Mouse (Mus musculus) embryonic facial prominence, embryonic 13.5 days (tissue): ENCODE data around the gene Tmem167b. TPM values are rescaled to one million over a fixed set of nuclear protein-coding genes. Genes with fewer than 3 reads are reported as not detected.

Experiments
- microRNA-seq: library from miRNA; unstranded; fragments of <30 nt; microRNA quantifications from one replicate; pipeline ENCODE4, GENCODE M21; 2016
- polyA plus RNA-seq: library from polyadenylated mRNA; unstranded; fragments of >200 nt; fragmentation: Nextera tagmentation; extraction: Ambion mirVana; gene quantifications from 2 replicates; pipeline ENCODE4 v1.2.1, GENCODE M21; 2015

Gene Tmem167b
- polyA plus RNA-seq, 1 experiment from 2014 or later, result 46.3 TPM

Small RNA genes within 50 kb of the gene (microRNA-seq; reads per million reads assigned to microRNA genes)
- not detected for gene Gm22860

Other genes with a start within 250 kb of the Tmem167b start
- gene Mybphl, start 197.6 kb downstream of the Tmem167b start, polyA plus RNA-seq, result not detected in 2 replicates
- gene Psrc1, start 178.6 kb downstream of the Tmem167b start, polyA plus RNA-seq, result 61.4 and 73.1 TPM in 2 replicates
- gene Celsr2, start 146.9 kb downstream of the Tmem167b start, polyA plus RNA-seq, result 9.8 and 11.5 TPM in 2 replicates
- 116 and 128 TPM in 2 replicates for gene Sars, start 117.3 kb downstream of the Tmem167b start, polyA plus RNA-seq
- gene 1700013F07Rik, start 28.3 kb downstream of the Tmem167b start, polyA plus RNA-seq, result not detected in 2 replicates
- 0.65 and 2.0 TPM in 2 replicates for gene 5330417C22Rik, start 25.9 kb downstream of the Tmem167b start, polyA plus RNA-seq
- gene Taf13, start 9.2 kb upstream of the Tmem167b start, polyA plus RNA-seq, result 43.3 and 53.2 TPM in 2 replicates
- 14.9 and 17.5 TPM in 2 replicates for gene Wdr47, start 28.8 kb upstream of the Tmem167b start, polyA plus RNA-seq
- 104 and 111 TPM in 2 replicates for gene Clcc1, start 91.4 kb upstream of the Tmem167b start, polyA plus RNA-seq
- gene Gpsm2, start 159.8 kb upstream of the Tmem167b start, polyA plus RNA-seq, result 64.9 and 71.8 TPM in 2 replicates
- 0.28 and 0.29 TPM in 2 replicates for gene Aknad1, start 177.2 kb upstream of the Tmem167b start, polyA plus RNA-seq